Mouse (Mus musculus) hindbrain, postnatal 0 days (tissue): ENCODE measurements at regions not wholly inside any gene's neighbourhood (a gene's known extent, or its start where the extent isn't known, plus 50 kb on each side); places are given as distances from the start of the nearest gene placed in this dataset.

ENCODE experiments used
- ATAC-seq: fragments of 200-750 bp; cut with Nextera tagmentation; 2 replicates; pipeline ENCODE4 v1.8.0; 2017; ENCODE audit warnings: mild to moderate bottlenecking, moderate TSS enrichment, moderate library complexity
- DNase-seq: peaks from one replicate; pipeline ENCODE4 v3.0.0-alpha.2; 2015; ENCODE audit warnings: low spot score
- H3K27ac ChIP-seq: fragments of 300-500 bp; sonication (generic); 2 replicates; pipeline ENCODE4 v1.5.1; 2014; ENCODE audit warnings: mild to moderate bottlenecking
- H3K27me3 ChIP-seq: fragments of 300-500 bp; sonication (generic); 2 replicates; pipeline ENCODE4 v1.6.1; 2014; ENCODE audit warnings: low read length, mixed read lengths; ENCODE audit not compliant: insufficient read depth
- H3K36me3 ChIP-seq: fragments of 300-500 bp; sonication (generic); 2 replicates; pipeline ENCODE4 v1.6.1; 2014; ENCODE audit warnings: low read length, mixed read lengths; ENCODE audit not compliant: insufficient read depth
- H3K4me1 ChIP-seq: fragments of 300-500 bp; sonication (generic); 2 replicates; pipeline ENCODE4 v1.6.1; 2014; ENCODE audit warnings: antibody characterized with exemption, low read length, mixed read lengths; ENCODE audit not compliant: insufficient read depth
- H3K4me2 ChIP-seq: fragments of 300-500 bp; sonication (generic); 2 replicates; pipeline ENCODE4 v1.6.1; 2014; ENCODE audit warnings: low read depth, mild to moderate bottlenecking, low read length, moderate library complexity, mixed read lengths
- H3K4me3 ChIP-seq: fragments of 300-500 bp; sonication (generic); 2 replicates; pipeline ENCODE4 v1.5.1; 2014; ENCODE audit warnings: low read length
- H3K9ac ChIP-seq: fragments of 300-500 bp; sonication (generic); replicated peaks from 2 replicates; pipeline ENCODE4 v1.6.1; 2014; ENCODE audit warnings: mild to moderate bottlenecking, low read length, moderate library complexity, mixed read lengths
- H3K9me3 ChIP-seq: fragments of 300-500 bp; sonication (generic); 2 replicates; pipeline ENCODE4 v1.6.1; 2016; ENCODE audit warnings: low read length, mixed read lengths
- CTCF ChIP-seq: IDR thresholded peaks from 2 replicates; pipeline ENCODE4 v1.5.1; 2016; ENCODE audit warnings: antibody characterized with exemption, control low read depth, low read depth
- WGBS: fragments of 180-500 bp; shearing (Covaris S2); extraction: QIAGEN DNeasy Blood & Tissue Kit; methylation state at CpG from one replicate; pipeline ENCODE4 v1.1.7; 2014; 5-methylcytosine and 5-hydroxymethylcytosine counted together

- Histone ChIP-seq H3K9ac (no peak overlapping the region), H3K4me1 (no peaks in the 10 kb centered on the region), H3K36me3 (no peaks in the 10 kb centered on the region), H3K9me3 (no peaks in the 10 kb centered on the region), H3K27ac (no peak overlapping the region), H3K27me3 (no peaks in the 10 kb centered on the region), H3K4me2 (no peak overlapping the region; the same call in 1 of the 2 replicates), H3K4me3 (no peak overlapping the region)
- WGBS, result 44% methylated on average over 12 of the region's 12 CpGs
- DNase-seq (peak; percentile 81), ATAC-seq (peak; percentile 76)
- TF ChIP-seq CTCF, result no peak
Measured at GRCm38 (mm10) chr9:116375658-116376357, 200.6 kb upstream of the Tgfbr2 start.

- no peak overlapping the region for H3K4me3 ChIP-seq
- H3K9me3 ChIP-seq, result no peaks in the 10 kb centered on the region
- WGBS, result 81% methylated on average over 4 of the region's 4 CpGs
- no peak overlapping the region for H3K9ac ChIP-seq
- no peaks in the 10 kb centered on the region for H3K36me3 ChIP-seq
- no peaks in the 10 kb centered on the region for H3K4me1 ChIP-seq
- no peak overlapping the region for H3K27ac ChIP-seq
- DNase-seq (no peak), ATAC-seq (no peak)
- TF ChIP-seq CTCF, result no peak
- no peaks in the 10 kb centered on the region for H3K27me3 ChIP-seq
- no peak overlapping the region for H3K4me2 ChIP-seq
Measured at GRCm38 (mm10) chr9:116374343-116374742, 199.2 kb upstream of the Tgfbr2 start.

GRCm38 (mm10) chr9:116373396-116373795 is 198.2 kb upstream of the Tgfbr2 start:
- Histone ChIP-seq H3K36me3 (no peaks in the 10 kb centered on the region), H3K4me3 (no peak overlapping the region), H3K27me3 (no peaks in the 10 kb centered on the region), H3K4me1 (no peaks in the 10 kb centered on the region), H3K9ac (no peak overlapping the region), H3K27ac (no peak overlapping the region), H3K4me2 (no peak overlapping the region), H3K9me3 (no peaks in the 10 kb centered on the region)
- no peak for ATAC-seq
- no peak for TF ChIP-seq CTCF
- no peak for DNase-seq
- WGBS, result 69% methylated on average over 3 of the region's 3 CpGs

- Histone ChIP-seq H3K27ac (no peak overlapping the region), H3K36me3 (no peaks in the 10 kb centered on the region), H3K4me3 (no peak overlapping the region), H3K9ac (no peak overlapping the region), H3K9me3 (no peaks in the 10 kb centered on the region), H3K27me3 (no peaks in the 10 kb centered on the region), H3K4me1 (no peaks in the 10 kb centered on the region), H3K4me2 (no peak overlapping the region)
- no peak for ATAC-seq
- no peak for DNase-seq
- TF ChIP-seq CTCF, result no peak
Measured at GRCm38 (mm10) chr9:116369059-116369718, 194.0 kb upstream of the Tgfbr2 start.

GRCm38 (mm10) chr9:116366713-116367112 is 191.6 kb upstream of the Tgfbr2 start:
- Histone ChIP-seq H3K36me3 (no peaks in the 10 kb centered on the region), H3K4me2 (no peak overlapping the region), H3K27ac (no peak overlapping the region), H3K9me3 (no peaks in the 10 kb centered on the region), H3K4me3 (no peak overlapping the region), H3K4me1 (no peaks in the 10 kb centered on the region), H3K9ac (no peak overlapping the region), H3K27me3 (no peaks in the 10 kb centered on the region)
- ATAC-seq (no peak), DNase-seq (no peak)
- no peak for TF ChIP-seq CTCF
- 95% methylated on average over 7 of the region's 7 CpGs for WGBS

- Histone ChIP-seq H3K36me3 (no peaks in the 10 kb centered on the region), H3K4me2 (no peak overlapping the region), H3K4me3 (no peak overlapping the region), H3K27me3 (no peaks in the 10 kb centered on the region), H3K27ac (no peak overlapping the region), H3K4me1 (no peaks in the 10 kb centered on the region), H3K9me3 (no peaks in the 10 kb centered on the region), H3K9ac (no peak overlapping the region)
- no peak for TF ChIP-seq CTCF
- 79% methylated on average over 9 of the region's 9 CpGs for WGBS
- ATAC-seq (no peak), DNase-seq (no peak)
Measured at GRCm38 (mm10) chr9:116366193-116366592, 191.0 kb upstream of the Tgfbr2 start.

GRCm38 (mm10) chr9:116365701-116366100 is 190.5 kb upstream of the Tgfbr2 start:
- DNase-seq (no peak), ATAC-seq (no peak)
- Histone ChIP-seq H3K36me3 (no peaks in the 10 kb centered on the region), H3K4me2 (no peak overlapping the region), H3K27ac (no peak overlapping the region), H3K27me3 (no peaks in the 10 kb centered on the region), H3K4me1 (no peaks in the 10 kb centered on the region), H3K4me3 (no peak overlapping the region), H3K9me3 (no peaks in the 10 kb centered on the region), H3K9ac (no peak overlapping the region)
- 73% methylated on average over 3 of the region's 3 CpGs for WGBS
- TF ChIP-seq CTCF, result no peak
